Mouse (Mus musculus) macrophage (primary cell): ENCODE measurements around the gene Nyap2. TPM values are rescaled to one million over a fixed set of nuclear protein-coding genes. Genes with fewer than 3 reads are reported as not detected.

Experiments used
- H3K27ac ChIP-seq: fragments of 350-480 bp; formaldehyde crosslinking; 2 replicates; pipeline ENCODE4 v1.9.0; 2021
- H3K36me3 ChIP-seq: fragments of 350-480 bp; formaldehyde crosslinking; 2 replicates; pipeline ENCODE4 v1.9.0; 2021; ENCODE audit errors: inconsistent target
- H3K4me3 ChIP-seq: fragments of 350-480 bp; formaldehyde crosslinking; 2 replicates; pipeline ENCODE4 v1.9.0; 2021; ENCODE audit errors: inconsistent target
- H3K79me2 ChIP-seq: fragments of 350-480 bp; formaldehyde crosslinking; 2 replicates; pipeline ENCODE4 v1.9.0; 2021; ENCODE audit errors: inconsistent target
- WGBS: methylation state at CpG from one replicate; pipeline ENCODE4 v1.1.7; 2026; ENCODE audit warnings: inconsistent platforms; ENCODE audit not compliant: missing documents; 5-methylcytosine and 5-hydroxymethylcytosine counted together
- polyA plus RNA-seq: library from polyadenylated mRNA; stranded (reverse); fragments of 250-400 nt; gene quantifications from 3 replicates; pipeline ENCODE4 v1.2.4, GENCODE M21; 2018; ENCODE audit warnings: inconsistent platforms
- total RNA-seq, 78 experiments: library from RNA; depleted of rRNA; stranded (reverse); fragments of 250-400 nt; gene quantifications; 1 replicate in 9 of 78; 2 replicates in 24 of 78; 3 replicates in 43 of 78; 4 replicates in 2 of 78; pipeline ENCODE4 v1.2.4; 2018; ENCODE audit warnings: inconsistent platforms in 56 of 78

The Nyap2 gene
- 1 to 10 TPM in 15 of 26 experiments, under 1 TPM in 11; 0.13 to 7.4 (median 1.6) TPM for total RNA-seq (2018; cell fraction: chromatin; rRNA removed)
- total RNA-seq (2018; cell fraction: cytosol; rRNA removed), result under 1 TPM in 25 of 26 experiments, not detected in 1; 0.03 to 0.68 (median 0.30) TPM
- 1 to 10 TPM in 16 of 26 experiments, under 1 TPM in 10; 0.09 to 6.9 (median 1.2) TPM for total RNA-seq (2018; cell fraction: nucleus; rRNA removed)
- polyA plus RNA-seq, result 0.06 to 0.37 TPM (median 0.16 TPM) in 3 replicates

DNA sequence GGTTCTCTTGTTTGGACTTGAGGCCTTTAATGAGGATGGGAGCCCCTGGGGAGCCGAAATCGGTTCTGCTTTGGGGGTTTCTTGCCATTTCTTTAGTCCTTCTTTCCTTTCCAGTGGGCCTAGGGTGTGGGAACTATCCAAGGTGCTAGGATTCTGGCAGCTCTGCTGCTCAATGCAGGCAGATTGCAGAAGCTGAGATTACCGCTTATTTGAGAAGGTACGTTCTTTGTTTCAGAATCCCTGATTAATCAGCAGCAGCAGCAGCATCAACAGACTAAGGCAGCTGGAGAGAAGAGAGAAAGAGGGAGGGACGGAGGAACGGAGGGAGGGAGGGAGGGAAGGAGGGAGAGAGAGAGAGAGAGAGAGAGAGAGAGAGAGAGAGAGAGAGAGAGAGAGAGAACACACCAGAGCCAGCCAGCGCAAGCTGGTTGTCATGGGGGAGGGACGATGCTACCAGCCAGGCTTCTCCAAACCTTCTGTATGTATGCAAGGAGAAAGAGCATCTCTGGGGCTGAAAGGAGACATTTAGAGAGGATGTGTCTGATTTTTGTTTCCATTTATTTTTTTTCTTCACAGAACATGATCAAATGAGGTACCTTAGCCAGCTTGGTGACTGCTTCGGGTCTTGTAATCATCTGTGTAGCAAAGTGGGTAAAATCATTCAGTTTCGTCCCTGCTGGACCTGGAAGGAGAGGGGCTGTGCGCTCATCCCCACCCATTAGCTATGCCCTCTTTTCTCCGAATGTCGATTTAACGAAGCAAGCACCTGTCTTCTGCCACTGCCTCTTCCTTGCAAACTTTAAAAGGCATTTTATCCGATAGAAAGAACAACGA lies at the start of gene Nyap2:
Nyap2 (plus strand) TSS at position 120 of the 834 bp plus-strand sequence.
- Histone ChIP-seq H3K4me3 (no peak within 1 kb of the TSS), H3K79me2 (no peaks in the 10 kb centered on the region), H3K27ac (no peak within 1 kb of the TSS), H3K36me3 (no peaks in the 10 kb centered on the region)
- WGBS, result 47% methylated on average over 14 of the region's 16 CpGs

GRCm38 (mm10) chr1:81042907-81043868 lies 33.6 kb upstream of the Nyap2 start:
- WGBS, result 74% methylated on average over 5 of the region's 5 CpGs
- Histone ChIP-seq H3K79me2 (no peaks in the 10 kb centered on the region), H3K4me3 (no peak overlapping the region), H3K27ac (no peak overlapping the region), H3K36me3 (no peaks in the 10 kb centered on the region)

- Histone ChIP-seq H3K36me3 (no peaks in the 10 kb centered on the region), H3K27ac (no peak overlapping the region), H3K79me2 (no peaks in the 10 kb centered on the region), H3K4me3 (no peak overlapping the region)
- WGBS, result 90% methylated on average over 5 of the region's 5 CpGs
These were observed 18.4 kb upstream of the Nyap2 start for GRCm38 (mm10) chr1:81058340-81058739.

DNA sequence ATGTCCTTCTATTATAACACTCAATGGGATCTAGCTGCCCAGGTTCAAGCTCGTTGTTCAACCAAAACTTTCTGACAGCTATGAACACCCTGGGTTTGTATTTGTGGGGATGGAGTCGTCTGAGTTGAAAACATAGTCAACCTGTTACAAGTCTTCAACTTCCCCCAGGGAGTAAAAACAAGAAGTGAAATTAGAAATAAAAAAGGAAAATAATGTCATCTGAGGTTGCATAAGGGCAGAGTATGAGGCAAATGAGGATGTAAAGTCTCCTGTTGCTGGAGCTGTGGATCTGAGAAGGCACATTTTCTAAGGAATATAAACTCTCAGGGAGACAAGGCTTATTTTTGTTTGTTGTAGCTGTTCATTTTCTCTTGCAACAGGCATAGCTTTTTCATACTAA lies 17.9 kb upstream of the Nyap2 start:
- H3K27ac ChIP-seq, result no peak overlapping the region
- 30% methylated on average over 2 of the region's 2 CpGs for WGBS
- H3K4me3 ChIP-seq, result no peak overlapping the region
- no peaks in the 10 kb centered on the region for H3K79me2 ChIP-seq
- no peaks in the 10 kb centered on the region for H3K36me3 ChIP-seq

GRCm38 (mm10) chr1:81062811-81063210 lies 13.9 kb upstream of the Nyap2 start:
- Histone ChIP-seq H3K4me3 (no peak overlapping the region), H3K27ac (no peak overlapping the region), H3K79me2 (no peaks in the 10 kb centered on the region), H3K36me3 (no peaks in the 10 kb centered on the region)
- WGBS, result 95% methylated on average over 2 of the region's 2 CpGs

DNA sequence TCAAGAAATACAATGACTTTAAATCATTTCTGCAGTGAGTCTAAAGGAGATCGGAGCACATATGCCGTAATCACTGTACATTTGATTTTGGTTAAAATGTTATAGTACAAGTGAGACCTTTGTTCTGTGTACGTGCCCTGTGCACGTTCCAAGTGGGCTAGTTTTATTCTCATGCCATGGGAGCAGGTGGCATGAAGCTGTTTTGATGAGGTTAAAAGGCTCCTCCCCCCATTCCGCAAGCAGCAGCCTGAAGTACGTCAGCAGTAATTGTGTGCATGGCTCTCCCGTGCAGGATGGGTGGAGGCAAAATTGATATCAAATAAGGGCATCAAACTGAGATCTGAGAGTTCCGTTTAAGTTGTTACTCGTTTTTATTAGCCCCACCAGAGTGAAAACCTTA lies 491 bp upstream of the Nyap2 start:
- Histone ChIP-seq H3K36me3 (no peaks in the 10 kb centered on the region), H3K79me2 (no peaks in the 10 kb centered on the region), H3K27ac (no peak overlapping the region), H3K4me3 (no peak overlapping the region)
- WGBS, result 88% methylated on average over 9 of the region's 9 CpGs

- Histone ChIP-seq H3K79me2 (no peaks in the 10 kb centered on the region), H3K27ac (no peak overlapping the region), H3K4me3 (no peak overlapping the region), H3K36me3 (no peaks in the 10 kb centered on the region)
- 87% methylated on average over 9 of the region's 9 CpGs for WGBS
These were observed 1.0 kb downstream of the Nyap2 start for GRCm38 (mm10) chr1:81077665-81078314.

DNA sequence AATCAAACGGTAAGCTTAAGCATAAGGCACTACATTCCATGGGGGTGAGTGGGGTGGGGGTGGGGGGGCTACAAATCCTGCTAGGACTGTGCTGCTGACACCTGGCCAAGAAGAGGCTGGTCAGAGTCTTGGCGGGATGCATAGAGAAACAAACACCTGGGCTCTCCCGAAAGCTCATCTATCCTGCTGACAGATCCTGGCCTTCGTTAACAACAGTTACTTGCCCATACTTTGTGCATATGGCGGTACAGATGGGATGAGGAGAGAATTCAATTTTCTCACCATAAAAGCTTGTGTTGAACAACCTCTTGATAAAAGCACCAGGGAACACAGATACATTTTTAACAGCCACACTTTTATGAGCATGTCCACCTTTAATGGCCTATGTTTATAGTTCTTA lies 10.7 kb downstream of the Nyap2 start:
- H3K27ac ChIP-seq, result no peak overlapping the region
- WGBS, result 86% methylated on average over 5 of the region's 5 CpGs
- H3K79me2 ChIP-seq, result no peaks in the 10 kb centered on the region
- no peak overlapping the region for H3K4me3 ChIP-seq
- H3K36me3 ChIP-seq, result no peaks in the 10 kb centered on the region

DNA sequence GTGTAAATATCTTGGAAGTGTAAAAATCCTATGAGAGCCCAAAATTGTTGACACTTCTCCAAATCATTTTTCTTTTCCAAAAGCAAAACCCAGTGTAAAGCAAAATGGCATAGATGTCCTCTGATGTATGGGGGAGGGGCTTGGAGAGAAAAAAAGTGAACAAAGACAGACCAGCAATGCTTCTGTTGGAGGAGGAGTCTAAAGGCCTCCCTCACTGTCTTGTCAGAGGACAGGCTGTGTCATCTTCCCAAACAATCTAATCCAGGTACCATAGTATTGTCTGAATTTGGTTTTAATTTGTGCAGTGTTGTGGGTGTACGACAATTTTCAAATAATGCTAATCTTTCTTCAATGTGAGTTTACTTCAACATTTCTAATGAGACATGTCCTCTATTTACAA lies 13.7 kb downstream of the Nyap2 start:
- 88% methylated on average over 1 of the region's 1 CpGs for WGBS
- no peak overlapping the region for H3K27ac ChIP-seq
- H3K4me3 ChIP-seq, result no peak overlapping the region
- H3K36me3 ChIP-seq, result no peaks in the 10 kb centered on the region
- H3K79me2 ChIP-seq, result no peaks in the 10 kb centered on the region

- no peak overlapping the region for H3K4me3 ChIP-seq
- H3K79me2 ChIP-seq, result no peaks in the 10 kb centered on the region
- no peak overlapping the region for H3K27ac ChIP-seq
- 88% methylated on average over 3 of the region's 3 CpGs for WGBS
- H3K36me3 ChIP-seq, result no peaks in the 10 kb centered on the region
These were observed 14.2 kb downstream of the Nyap2 start for GRCm38 (mm10) chr1:81090979-81091378.

GRCm38 (mm10) chr1:81092056-81092455 lies 15.3 kb downstream of the Nyap2 start:
- no peaks in the 10 kb centered on the region for H3K36me3 ChIP-seq
- H3K79me2 ChIP-seq, result no peaks in the 10 kb centered on the region
- H3K27ac ChIP-seq, result no peak overlapping the region
- 82% methylated on average over 2 of the region's 2 CpGs for WGBS
- H3K4me3 ChIP-seq, result no peak overlapping the region

GRCm38 (mm10) chr1:81092886-81093285 lies 16.1 kb downstream of the Nyap2 start:
- Histone ChIP-seq H3K36me3 (no peaks in the 10 kb centered on the region), H3K27ac (no peak overlapping the region), H3K79me2 (no peaks in the 10 kb centered on the region), H3K4me3 (no peak overlapping the region)
- WGBS, result 95% methylated on average over 4 of the region's 4 CpGs

- H3K79me2 ChIP-seq, result no peaks in the 10 kb centered on the region
- 83% methylated on average over 1 of the region's 1 CpGs for WGBS
- no peak overlapping the region for H3K27ac ChIP-seq
- H3K36me3 ChIP-seq, result no peaks in the 10 kb centered on the region
- H3K4me3 ChIP-seq, result no peak overlapping the region
These were observed 22.2 kb downstream of the Nyap2 start for GRCm38 (mm10) chr1:81098950-81099349.

DNA sequence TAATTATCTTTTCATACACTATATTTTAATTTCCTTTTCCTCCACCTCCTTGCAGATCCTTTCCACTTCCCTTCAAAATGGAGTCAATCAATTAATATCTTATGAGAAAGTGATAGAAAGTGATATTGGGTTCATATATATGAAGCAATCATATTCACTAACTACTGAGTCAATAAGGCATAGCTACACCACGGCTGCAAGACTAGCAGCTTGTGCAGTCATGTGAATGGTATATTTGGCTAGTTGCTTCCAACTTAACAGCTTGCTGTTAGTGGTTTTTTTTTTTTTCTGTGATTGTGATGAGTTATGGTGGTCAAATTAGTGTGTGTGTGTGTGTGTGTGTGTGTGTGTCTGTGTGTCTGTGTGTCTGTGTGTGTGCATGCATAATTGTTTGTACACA lies 25.0 kb downstream of the Nyap2 start:
- no peaks in the 10 kb centered on the region for H3K79me2 ChIP-seq
- WGBS, result 88% methylated on average over 1 of the region's 1 CpGs
- no peaks in the 10 kb centered on the region for H3K36me3 ChIP-seq
- H3K4me3 ChIP-seq, result no peak overlapping the region
- no peak overlapping the region for H3K27ac ChIP-seq
